Mouse (Mus musculus): ENCODE measurements around the gene Tnfaip6.

GRCm38 (mm10) chr2:52072491-52073140 lies 34.8 kb downstream of the Tnfaip6 start, which contains the start of gene Rif1:
- TF ChIP-seq POLR2A (IDR thresholded peaks at IDR 0.05; ENCODE audit: low read depth, low read length), result peak; percentile 33; the same call in 1 of the 2 replicates
- TF ChIP-seq CTCF (IDR thresholded peaks at IDR 0.05; ENCODE audit: borderline replicate concordance, insufficient read depth, low read length), result no peak

Measured in embryonic fibroblast, embryonic 13.5 days (primary cell).